Mouse (Mus musculus) C2C12 (cell line): Measurements from ENCODE around the gene Ttll1. TPM values are rescaled to one million over a fixed set of nuclear protein-coding genes. Genes with fewer than 3 reads are reported as not detected.

ENCODE experiments used
- H3K27me3 ChIP-seq: one replicate; pipeline ENCODE4 v1.6.1; 2011; ENCODE audit not compliant: control insufficient read depth, insufficient read depth, insufficient read length
- H3K36me3 ChIP-seq: one replicate; pipeline ENCODE4 v1.6.1; 2011; ENCODE audit not compliant: control insufficient read depth, insufficient read depth
- H3K4me3 ChIP-seq: one replicate; pipeline ENCODE4 v1.5.1; 2011; ENCODE audit warnings: mild to moderate bottlenecking, control low read depth; ENCODE audit not compliant: poor library complexity, insufficient read depth, severe bottlenecking
- H3K79me2 ChIP-seq: one replicate; pipeline ENCODE4 v1.6.1; 2011; ENCODE audit not compliant: control insufficient read depth, insufficient read depth
- H3K79me3 ChIP-seq: one replicate; pipeline ENCODE4 v1.6.1; 2011; ENCODE audit warnings: low read depth, control low read depth
- H3ac ChIP-seq: one replicate; pipeline ENCODE3; 2011; ENCODE audit warnings: low read depth; ENCODE audit not compliant: control insufficient read depth, insufficient read length
- CEBPB ChIP-seq: IDR thresholded peaks from one replicate; pipeline ENCODE4 v1.6.1; 2011; ENCODE audit warnings: low read depth, mild to moderate bottlenecking, control low read depth, moderate library complexity
- CTCF ChIP-seq: IDR thresholded peaks from one replicate; pipeline ENCODE4 v1.5.1; 2011; ENCODE audit not compliant: control insufficient read depth, insufficient read depth, insufficient read length
- FOSL1 ChIP-seq: IDR thresholded peaks from one replicate; pipeline ENCODE4 v1.8.0; 2011; ENCODE audit warnings: mild to moderate bottlenecking, low read length; ENCODE audit not compliant: poor library complexity, insufficient read depth, severe bottlenecking
- MAX ChIP-seq: IDR thresholded peaks from one replicate; pipeline ENCODE4 v1.6.1; 2011; ENCODE audit warnings: mild to moderate bottlenecking, control low read depth
- MYOD1 ChIP-seq: IDR thresholded peaks from one replicate; pipeline ENCODE4 v1.6.1; 2011; ENCODE audit warnings: low read depth; ENCODE audit not compliant: control insufficient read depth, insufficient read length
- MYOG ChIP-seq: IDR thresholded peaks from one replicate; pipeline ENCODE4 v1.6.1; 2011; ENCODE audit not compliant: control insufficient read depth, insufficient read length; ENCODE audit errors: extremely low read depth
- USF1 ChIP-seq: IDR thresholded peaks from one replicate; pipeline ENCODE4 v1.6.1; 2011; ENCODE audit warnings: low read depth, mild to moderate bottlenecking, control low read depth, moderate library complexity
- polyA plus RNA-seq: library from polyadenylated mRNA; unstranded; fragments of >200 nt; fragmentation: generic; extraction: Trizol; gene quantifications from one replicate; pipeline ENCODE4 v1.2.1, GENCODE M21; 2012; ENCODE audit warnings: missing spikeins

Ttll1 gene
- polyA plus RNA-seq, 1 experiment: 28.5 TPM

DNA sequence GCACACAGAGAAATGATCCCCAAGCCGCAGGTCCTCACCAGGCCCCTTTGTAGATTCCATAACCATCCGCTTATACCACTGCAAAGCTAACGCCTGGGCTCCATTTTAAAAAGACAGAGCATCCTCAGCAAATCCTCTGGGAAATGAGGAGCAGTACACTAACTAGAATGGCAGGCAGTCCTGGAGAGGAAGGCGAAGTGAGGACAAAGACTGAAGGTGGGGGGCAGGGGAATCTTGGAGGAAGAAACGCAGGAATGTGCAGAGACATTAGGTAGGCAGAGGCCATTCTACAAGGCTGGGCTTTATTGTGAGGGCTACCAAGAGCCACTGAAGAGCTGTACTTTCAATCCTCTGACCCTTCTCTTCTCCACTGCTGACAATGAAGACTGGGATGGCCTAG, 65.3 kb downstream of the Ttll1 start:
- H3ac ChIP-seq: no peak overlapping the region
- H3K79me2 ChIP-seq: peaks cover 100% of the 10 kb centered on the region
- no peak for TF ChIP-seq CTCF
- no peak for TF ChIP-seq MAX
- TF ChIP-seq MYOD1: no peak
- no peak for TF ChIP-seq USF1
- TF ChIP-seq MYOG: no peak
- H3K36me3 ChIP-seq: peaks cover 8% of the 10 kb centered on the region
- no peak overlapping the region for H3K4me3 ChIP-seq
- no peaks in the 10 kb centered on the region for H3K27me3 ChIP-seq
- peaks cover 99% of the 10 kb centered on the region for H3K79me3 ChIP-seq

DNA sequence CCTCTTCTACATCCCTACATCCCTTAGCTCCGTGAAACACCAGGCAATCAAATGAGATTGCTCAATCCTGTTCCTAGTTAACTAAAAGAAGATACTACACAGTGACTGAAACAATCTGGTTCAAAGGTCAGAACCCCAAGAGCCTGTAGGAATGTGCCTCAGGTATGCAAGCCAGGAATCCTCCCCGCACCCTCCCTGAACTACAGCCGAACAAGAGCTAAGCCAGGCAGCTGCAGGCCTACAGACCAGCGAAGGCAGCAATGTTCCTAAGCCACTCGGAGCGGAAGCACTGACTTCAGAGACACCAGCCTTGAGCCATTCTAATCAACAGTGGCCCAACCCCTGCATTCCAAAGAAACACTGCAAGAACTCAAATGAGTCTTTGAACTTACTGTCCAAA, 66.3 kb downstream of the Ttll1 start:
- Histone ChIP-seq H3ac (no peak overlapping the region), H3K36me3 (peaks cover under 1% of the 10 kb centered on the region), H3K4me3 (no peak overlapping the region), H3K79me2 (peaks cover 100% of the 10 kb centered on the region), H3K79me3 (peaks cover 99% of the 10 kb centered on the region), H3K27me3 (no peaks in the 10 kb centered on the region)
- no peak for TF ChIP-seq CTCF
- no peak for TF ChIP-seq CEBPB
- TF ChIP-seq MAX: no peak
- TF ChIP-seq MYOG: no peak
- TF ChIP-seq MYOD1: no peak

DNA sequence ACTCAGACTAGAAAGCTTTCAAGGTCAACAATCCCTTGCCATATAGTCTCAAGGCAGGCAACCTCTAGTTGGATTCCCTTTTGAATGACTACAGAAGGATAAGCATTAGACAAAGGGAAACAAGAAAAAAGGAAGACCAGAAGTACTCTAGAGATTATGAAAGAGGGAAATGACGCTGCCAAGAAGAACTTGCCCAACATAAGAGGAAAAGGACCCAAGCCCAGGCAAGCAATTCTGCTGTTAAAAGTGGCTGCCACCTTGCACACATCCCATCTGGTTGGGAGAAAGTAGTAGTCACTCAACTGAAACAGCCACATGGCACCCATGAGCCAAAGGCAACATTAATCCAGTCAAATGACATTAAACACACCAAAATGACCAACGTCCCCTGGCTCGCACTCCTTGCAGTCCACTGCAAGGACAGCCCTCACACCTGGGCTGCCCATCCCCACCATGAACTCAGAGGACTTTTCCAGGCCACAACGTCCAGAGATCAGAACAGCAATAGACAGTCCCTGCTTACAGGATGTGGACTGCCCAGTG, 68.1 kb downstream of the Ttll1 start:
- H3K27me3 ChIP-seq: no peaks in the 10 kb centered on the region
- TF ChIP-seq MYOG: no peak
- no peak for TF ChIP-seq CEBPB
- no peak for TF ChIP-seq CTCF
- no peak for TF ChIP-seq MAX
- no peak for TF ChIP-seq FOSL1
- TF ChIP-seq USF1: no peak
- H3ac ChIP-seq: no peak overlapping the region
- H3K4me3 ChIP-seq: no peak overlapping the region
- no peaks in the 10 kb centered on the region for H3K36me3 ChIP-seq
- peaks cover 100% of the 10 kb centered on the region for H3K79me2 ChIP-seq
- H3K79me3 ChIP-seq: peaks cover 100% of the 10 kb centered on the region

DNA sequence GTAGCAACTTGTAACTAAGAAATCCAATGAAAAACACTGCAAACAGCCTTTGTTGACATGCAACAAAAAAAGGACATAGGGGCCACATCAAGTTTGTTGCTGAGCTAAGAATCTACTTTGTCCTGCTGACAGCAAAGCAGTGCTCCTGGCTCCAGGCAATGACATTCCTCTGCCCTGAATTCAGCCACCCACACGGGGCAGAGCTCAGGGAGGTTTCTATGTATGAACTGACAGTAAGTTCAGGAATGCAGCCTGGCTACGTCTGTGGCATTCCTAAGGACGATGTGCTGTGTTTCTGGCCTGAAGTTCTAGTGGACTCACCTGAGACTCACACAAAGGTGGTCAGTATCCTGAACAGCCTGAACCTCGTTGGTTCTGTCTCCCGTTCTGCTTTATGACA, 70.0 kb downstream of the Ttll1 start:
- no peaks in the 10 kb centered on the region for H3K36me3 ChIP-seq
- H3K27me3 ChIP-seq: no peaks in the 10 kb centered on the region
- TF ChIP-seq CTCF (no peak), USF1 (no peak), MAX (no peak), MYOD1 (no peak), MYOG (no peak), FOSL1 (no peak), CEBPB (no peak)
- H3K4me3 ChIP-seq: no peak overlapping the region
- H3K79me3 ChIP-seq: peaks cover 100% of the 10 kb centered on the region
- peaks cover 100% of the 10 kb centered on the region for H3K79me2 ChIP-seq
- H3ac ChIP-seq: no peak overlapping the region

DNA sequence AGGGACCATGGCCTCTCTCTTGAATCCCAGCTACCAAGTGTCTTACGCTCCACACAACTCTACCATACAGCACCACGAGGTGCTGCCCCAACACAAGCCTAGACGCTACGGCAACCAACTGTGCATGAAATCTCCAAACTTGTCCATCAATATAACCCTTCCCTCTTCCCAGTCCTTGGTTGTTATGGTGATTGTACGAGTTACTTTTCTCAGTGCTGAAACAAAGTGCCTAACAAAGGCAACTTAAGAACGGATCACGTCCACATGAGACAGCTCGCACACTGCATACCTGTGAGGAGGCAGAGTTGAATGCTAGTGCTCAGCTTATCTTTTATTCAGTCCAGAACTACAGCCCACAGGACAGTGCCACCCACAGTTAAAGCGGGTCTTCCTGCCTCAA, 74.2 kb downstream of the Ttll1 start:
- Histone ChIP-seq H3K36me3 (peaks cover 3% of the 10 kb centered on the region), H3ac (no peak overlapping the region), H3K27me3 (no peaks in the 10 kb centered on the region), H3K4me3 (no peak overlapping the region), H3K79me3 (peaks cover 98% of the 10 kb centered on the region), H3K79me2 (peaks cover 100% of the 10 kb centered on the region)
- TF ChIP-seq MYOD1 (no peak), MYOG (no peak), USF1 (no peak), MAX (no peak), FOSL1 (no peak), CTCF (no peak), CEBPB (no peak)

DNA sequence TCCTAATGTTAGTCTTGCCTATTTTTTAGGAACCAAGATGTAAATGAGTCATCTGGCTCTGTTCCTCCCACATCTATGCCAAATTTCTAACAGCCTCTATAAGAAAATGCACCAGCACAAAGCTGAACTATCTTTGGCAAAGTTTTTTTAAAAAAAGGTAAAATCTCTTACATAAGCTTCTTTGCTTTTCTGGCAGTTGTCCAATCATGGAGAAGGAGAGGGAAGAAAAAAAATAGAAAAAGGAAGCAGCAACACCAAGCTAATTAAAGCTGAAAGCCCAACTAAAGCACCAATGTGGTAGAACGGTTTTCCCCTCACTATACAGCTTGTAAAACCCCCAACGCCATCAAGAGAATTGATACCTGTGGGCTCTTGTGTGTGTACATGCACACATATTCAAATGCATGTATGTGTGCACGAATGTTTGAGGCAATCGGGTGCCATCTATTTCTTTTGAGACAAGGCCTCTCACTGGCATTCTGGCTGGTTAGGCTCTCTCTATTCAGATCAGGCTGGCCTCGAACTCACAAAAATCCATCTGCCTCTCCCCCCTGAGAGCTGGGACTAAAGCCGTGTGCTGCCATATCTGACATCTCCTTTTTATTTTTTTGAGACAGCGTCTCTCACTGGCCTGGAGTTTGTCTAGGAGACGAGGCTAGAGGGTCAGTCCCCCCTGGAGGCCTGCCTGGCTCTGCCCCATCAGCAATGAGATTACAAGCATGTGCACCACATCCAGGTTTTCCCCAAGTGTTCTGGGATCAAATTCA, 75.2 kb downstream of the Ttll1 start:
- Histone ChIP-seq H3K27me3 (no peaks in the 10 kb centered on the region), H3ac (no peak overlapping the region), H3K4me3 (no peak overlapping the region), H3K79me2 (peaks cover 100% of the 10 kb centered on the region), H3K79me3 (peaks cover 98% of the 10 kb centered on the region), H3K36me3 (peaks cover 6% of the 10 kb centered on the region)
- TF ChIP-seq MYOD1: no peak
- TF ChIP-seq CEBPB: no peak
- no peak for TF ChIP-seq FOSL1
- no peak for TF ChIP-seq MYOG
- no peak for TF ChIP-seq CTCF
- TF ChIP-seq MAX: no peak
- no peak for TF ChIP-seq USF1
